Mouse (Mus musculus) heart, postnatal 0 days (tissue): ENCODE measurements around the gene Slc11a2. TPM values are rescaled to one million over a fixed set of nuclear protein-coding genes. Genes with fewer than 3 reads are reported as not detected.

Experiments used
- ATAC-seq: fragments of 200-750 bp; cut with Nextera tagmentation; 2 replicates; pipeline ENCODE4 v1.8.0; 2017; ENCODE audit warnings: low read depth, moderate number of reproducible peaks, moderate library complexity; ENCODE audit not compliant: insufficient read depth
- DNase-seq: peaks from one replicate; pipeline ENCODE4 v3.0.0-alpha.2; 2016; ENCODE audit warnings: low spot score
- H3K27ac ChIP-seq: fragments of 300-500 bp; sonication (generic); 2 replicates; pipeline ENCODE4 v1.5.1; 2014; ENCODE audit warnings: low read depth, mild to moderate bottlenecking
- H3K27me3 ChIP-seq: fragments of 300-500 bp; sonication (generic); 2 replicates; pipeline ENCODE4 v1.6.1; 2014; ENCODE audit warnings: low read length, mixed read lengths; ENCODE audit not compliant: control insufficient read depth, insufficient read depth
- H3K36me3 ChIP-seq: fragments of 300-500 bp; sonication (generic); replicated peaks from 2 replicates; pipeline ENCODE4 v1.6.1; 2014; ENCODE audit warnings: low read length, mixed read lengths; ENCODE audit not compliant: control insufficient read depth, insufficient read depth
- H3K4me1 ChIP-seq: fragments of 300-500 bp; sonication (generic); 2 replicates; pipeline ENCODE4 v1.6.1; 2014; ENCODE audit warnings: antibody characterized with exemption; ENCODE audit not compliant: control insufficient read depth, insufficient read depth
- H3K4me2 ChIP-seq: fragments of 300-500 bp; sonication (generic); 2 replicates; pipeline ENCODE4 v1.6.1; 2014; ENCODE audit warnings: low read depth, mild to moderate bottlenecking, low read length, moderate library complexity
- H3K4me3 ChIP-seq: fragments of 300-500 bp; sonication (generic); 2 replicates; pipeline ENCODE4 v1.5.1; 2014; ENCODE audit warnings: low read depth, low read length
- H3K9ac ChIP-seq: fragments of 300-500 bp; sonication (generic); replicated peaks from 2 replicates; pipeline ENCODE4 v1.6.1; 2014; ENCODE audit warnings: low read depth, low read length, mixed read lengths
- H3K9me3 ChIP-seq: fragments of 300-500 bp; sonication (generic); replicated peaks from 2 replicates; pipeline ENCODE4 v1.6.1; 2016; ENCODE audit warnings: low read length; ENCODE audit not compliant: control insufficient read depth
- CTCF ChIP-seq: IDR thresholded peaks from 2 replicates; pipeline ENCODE4 v1.5.1; 2016; ENCODE audit warnings: antibody characterized with exemption, control low read depth, low read depth
- EP300 ChIP-seq: IDR thresholded peaks from 2 replicates; pipeline ENCODE4 v1.6.1; 2016; ENCODE audit warnings: antibody characterized with exemption, low read depth
- WGBS: fragments of 180-500 bp; shearing (Covaris S2); extraction: QIAGEN DNeasy Blood & Tissue Kit; methylation state at CpG from one replicate; pipeline ENCODE4 v1.1.7; 2014; 5-methylcytosine and 5-hydroxymethylcytosine counted together
- polyA plus RNA-seq: library from polyadenylated mRNA; unstranded; fragments of >200 nt; fragmentation: Nextera tagmentation; extraction: Ambion mirVana; gene quantifications from 2 replicates; pipeline ENCODE4 v1.2.1, GENCODE M21; 2015
- total RNA-seq: library from RNA; depleted of rRNA; stranded (reverse); fragments of >200 nt; gene quantifications from 2 replicates; pipeline ENCODE4 v1.2.3, GENCODE M21; 2014; ENCODE audit warnings: low replicate concordance

Slc11a2 gene
- total and polyA plus RNA-seq, 2 experiments from 2014 or later, result 13.9 to 66.7 TPM

DNA sequence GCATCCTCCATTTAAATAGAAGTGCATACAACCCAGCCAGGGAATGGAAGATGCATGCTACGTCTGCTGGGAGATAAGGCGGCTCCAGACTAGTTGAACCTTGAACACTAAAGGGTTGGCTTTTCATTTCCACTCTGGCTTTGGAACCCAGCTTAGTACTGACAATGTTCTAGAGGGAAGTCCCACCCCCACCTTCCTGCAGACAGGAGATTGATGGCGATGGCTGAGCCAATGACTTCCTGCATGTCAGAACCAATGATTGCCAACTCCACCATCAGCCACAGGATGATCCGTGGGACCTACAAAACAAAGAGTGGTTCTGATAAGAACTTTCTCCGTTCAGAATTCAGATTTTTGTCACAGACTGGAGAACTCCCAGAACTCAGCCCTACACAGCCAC is 18.8 kb downstream of the Slc11a2 start:
- Histone ChIP-seq H3K27me3 (no peaks in the 10 kb centered on the region), H3K27ac (no peak overlapping the region), H3K4me1 (no peaks in the 10 kb centered on the region), H3K9ac (no peak overlapping the region), H3K4me2 (no peak overlapping the region), H3K9me3 (no peaks in the 10 kb centered on the region), H3K4me3 (no peak overlapping the region), H3K36me3 (peaks cover 77% of the 10 kb centered on the region)
- WGBS, result 54% methylated on average over 5 of the region's 5 CpGs
- ATAC-seq (no peak), DNase-seq (no peak)
- no peak for TF ChIP-seq CTCF
- TF ChIP-seq EP300, result no peak

DNA sequence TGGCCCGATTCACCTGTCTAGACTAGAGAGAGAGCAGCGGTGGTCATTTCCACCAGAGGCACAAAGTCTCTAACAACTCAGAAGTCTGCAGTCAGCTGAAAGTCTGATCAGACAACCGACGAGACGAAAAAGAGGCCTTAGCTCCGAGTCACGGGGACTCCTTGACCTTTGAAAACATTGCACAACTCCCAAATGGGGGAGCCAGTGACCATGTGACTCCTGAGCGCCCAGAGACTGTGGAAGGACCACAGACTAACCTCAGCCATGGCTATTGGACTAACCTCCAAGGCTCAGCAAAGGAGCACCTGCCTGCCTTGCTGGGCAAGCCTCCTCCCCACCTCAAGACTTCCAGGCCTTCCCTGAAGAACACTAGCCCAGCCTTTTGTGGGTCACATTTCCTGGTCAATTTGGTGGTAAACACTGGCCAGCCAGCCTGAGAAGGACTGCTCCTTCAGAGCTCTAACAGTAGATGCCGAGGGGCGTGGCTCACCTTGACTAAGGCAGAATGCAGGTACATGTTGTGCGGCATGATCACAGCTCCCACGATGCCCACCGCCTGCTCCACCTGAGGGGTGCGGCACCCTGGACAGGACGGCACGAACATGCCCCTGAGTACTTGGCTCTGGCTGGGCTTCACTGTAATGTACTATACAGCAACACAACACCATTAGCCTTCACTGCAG is 21.4 kb downstream of the Slc11a2 start:
- Histone ChIP-seq H3K4me2 (no peak overlapping the region), H3K27ac (no peak overlapping the region), H3K9ac (no peak overlapping the region), H3K4me3 (no peak overlapping the region), H3K27me3 (no peaks in the 10 kb centered on the region), H3K36me3 (peaks cover 86% of the 10 kb centered on the region), H3K4me1 (no peaks in the 10 kb centered on the region), H3K9me3 (no peaks in the 10 kb centered on the region)
- DNase-seq (no peak), ATAC-seq (no peak)
- TF ChIP-seq EP300 (no peak), CTCF (no peak)
- 89% methylated on average over 16 of the region's 16 CpGs for WGBS

DNA sequence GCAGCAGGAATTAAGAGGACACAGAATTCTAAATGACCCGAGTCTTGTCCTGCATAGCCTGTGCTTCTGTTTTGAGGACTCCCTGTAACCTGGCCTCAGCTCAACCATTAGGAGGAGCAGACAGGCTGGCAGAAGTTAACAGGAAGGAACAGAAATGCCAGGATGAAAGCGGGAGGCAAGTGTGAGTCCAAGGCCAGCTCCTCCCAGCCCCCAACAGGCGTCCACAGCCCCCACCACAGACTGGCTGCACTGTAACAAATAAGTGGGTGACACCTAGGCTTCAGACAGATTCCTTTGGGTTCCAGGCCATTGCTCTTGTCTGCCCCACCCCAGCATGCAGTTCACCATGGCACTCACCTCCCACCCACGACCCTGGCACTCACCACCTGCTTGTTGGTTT is 22.1 kb downstream of the Slc11a2 start:
- TF ChIP-seq CTCF (no peak), EP300 (no peak)
- H3K36me3 ChIP-seq, result peaks cover 86% of the 10 kb centered on the region

DNA sequence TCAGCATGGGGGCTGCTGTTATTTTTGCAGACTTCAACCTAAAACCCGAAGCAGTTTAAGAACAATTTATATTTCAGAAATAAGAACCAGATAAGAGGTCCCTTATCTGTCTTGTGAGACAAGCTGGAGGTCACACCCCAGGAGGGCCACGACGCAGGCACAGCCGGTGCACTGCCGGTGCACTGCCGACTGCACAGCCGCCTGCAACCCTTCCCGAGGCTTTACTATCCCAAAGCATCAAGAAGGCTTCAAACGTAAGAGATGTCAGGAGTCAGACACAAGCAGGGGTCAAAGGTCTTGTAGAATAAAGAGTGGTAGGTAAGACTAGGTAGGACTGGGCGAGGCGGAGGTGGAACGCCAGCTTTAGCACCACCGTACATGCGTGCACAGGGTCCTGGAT is 22.5 kb downstream of the Slc11a2 start:
- H3K4me2 ChIP-seq, result no peak overlapping the region
- no peak overlapping the region for H3K9ac ChIP-seq
- no peak for ATAC-seq
- no peak for TF ChIP-seq EP300
- TF ChIP-seq CTCF, result no peak
- 84% methylated on average over 14 of the region's 14 CpGs for WGBS
- H3K27ac ChIP-seq, result no peak overlapping the region
- H3K4me3 ChIP-seq, result no peak overlapping the region
- DNase-seq, result no peak
- H3K9me3 ChIP-seq, result no peaks in the 10 kb centered on the region
- no peaks in the 10 kb centered on the region for H3K4me1 ChIP-seq
- H3K36me3 ChIP-seq, result peaks cover 87% of the 10 kb centered on the region
- H3K27me3 ChIP-seq, result no peaks in the 10 kb centered on the region

More for the DNA sequence above, 22.1 kb downstream of the Slc11a2 start:
- Histone ChIP-seq H3K4me3 (no peak overlapping the region), H3K4me1 (no peaks in the 10 kb centered on the region), H3K9ac (no peak overlapping the region), H3K9me3 (no peaks in the 10 kb centered on the region), H3K27me3 (no peaks in the 10 kb centered on the region), H3K27ac (no peak overlapping the region), H3K4me2 (no peak overlapping the region)
- 90% methylated on average over 4 of the region's 4 CpGs for WGBS
- DNase-seq, result no peak
- no peak for ATAC-seq

DNA sequence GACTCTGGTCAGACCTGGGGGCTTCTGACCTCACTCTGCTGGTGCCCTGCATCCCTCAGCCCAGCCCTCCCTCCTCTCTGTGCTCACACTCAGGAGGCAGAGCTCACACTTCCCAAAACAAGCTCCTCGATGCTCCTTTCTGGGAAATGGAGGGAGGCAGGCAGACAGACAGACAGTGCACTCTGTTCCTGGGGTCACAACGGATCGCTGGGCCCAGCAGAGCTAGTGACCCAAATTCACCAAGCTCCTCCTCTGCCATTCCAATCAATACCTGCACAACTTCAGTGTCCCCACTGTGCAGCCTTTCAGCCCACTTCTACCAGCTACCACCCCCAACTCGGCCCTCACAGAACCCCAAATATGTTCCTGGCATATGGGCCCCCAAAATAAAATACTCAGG is 23.1 kb downstream of the Slc11a2 start:
- no peak overlapping the region for H3K9ac ChIP-seq
- H3K4me3 ChIP-seq, result no peak overlapping the region
- no peaks in the 10 kb centered on the region for H3K27me3 ChIP-seq
- no peak overlapping the region for H3K4me2 ChIP-seq
- no peak for DNase-seq
- no peaks in the 10 kb centered on the region for H3K9me3 ChIP-seq
- ATAC-seq, result no peak
- WGBS, result 94% methylated on average over 4 of the region's 4 CpGs
- no peak overlapping the region for H3K27ac ChIP-seq
- H3K36me3 ChIP-seq, result peaks cover 87% of the 10 kb centered on the region
- H3K4me1 ChIP-seq, result no peaks in the 10 kb centered on the region
- no peak for TF ChIP-seq CTCF
- TF ChIP-seq EP300, result no peak
